Mouse (Mus musculus) mature B cell (primary cell): ENCODE measurements around the gene Sobp.

Source experiments
- in situ Hi-C: fragments of 300-500 bp; cut with MboI; formaldehyde crosslinking; loops from 2 replicates; pipeline ENCODE4 v1.14.3; 2019

Gene Sobp

GRCm38 (mm10) chr10:42994331-42994782 lies 180.0 kb downstream of the Sobp start:
- in situ Hi-C loops, result loop anchor here (10.0 kb wide), 1 partner anchor 300 kb away; no protein-coding TSS in a partner anchor

- in situ Hi-C loops, result loop anchor here (10.0 kb wide), 1 partner anchor 296 kb away; no protein-coding TSS in a partner anchor
Observed at GRCm38 (mm10) chr10:42991018-42991417, 183.3 kb downstream of the Sobp start.

DNA sequence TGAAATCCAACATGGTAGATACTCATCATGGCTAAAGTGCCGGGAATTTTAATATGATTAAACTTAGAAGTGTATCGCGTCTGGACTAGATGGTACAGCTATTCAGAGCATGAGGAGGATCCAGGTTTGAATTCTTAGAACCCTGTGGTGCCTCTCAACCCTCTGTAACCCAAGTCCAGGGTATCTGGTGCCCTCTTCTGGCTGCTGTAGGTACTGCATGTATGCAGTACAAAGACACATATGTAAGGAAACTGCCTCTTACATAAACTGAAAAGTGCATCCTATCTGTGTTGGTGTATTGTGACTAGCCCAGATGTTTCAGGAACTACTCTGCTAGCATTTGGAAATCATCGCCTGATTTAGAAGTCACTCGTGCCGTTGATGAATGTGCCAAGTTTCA lies 184.4 kb downstream of the Sobp start:
- in situ Hi-C loops, result loop anchor here (10.0 kb wide), 1 partner anchor 295 kb away; no protein-coding TSS in a partner anchor

GRCm38 (mm10) chr10:42988627-42989026 lies 185.7 kb downstream of the Sobp start:
- in situ Hi-C loops, result no loop called here

- in situ Hi-C loops, result no loop called here
Observed at GRCm38 (mm10) chr10:42987594-42988052, 186.7 kb downstream of the Sobp start.

DNA sequence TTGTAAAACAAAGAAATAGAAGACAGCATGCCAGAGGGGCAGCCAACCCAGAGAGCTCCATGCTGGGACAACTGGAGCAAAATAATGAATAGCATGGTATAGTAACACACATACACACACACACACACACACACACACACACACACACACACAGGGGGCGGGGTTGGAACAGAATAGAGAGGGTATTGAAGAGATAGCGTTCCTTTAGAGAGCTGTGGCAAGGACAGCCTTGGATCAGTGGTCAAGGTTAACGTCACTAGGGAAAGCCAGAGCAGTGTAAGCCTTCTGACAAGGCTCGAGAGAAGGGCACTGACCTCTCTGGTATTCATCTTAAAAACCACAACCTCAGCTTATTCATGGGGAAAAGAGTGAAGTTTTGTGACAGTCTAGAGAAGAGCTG lies 189.4 kb downstream of the Sobp start:
- in situ Hi-C loops, result no loop called here

- in situ Hi-C loops, result no loop called here
Observed at GRCm38 (mm10) chr10:42980999-42981757, 193.2 kb downstream of the Sobp start.

DNA sequence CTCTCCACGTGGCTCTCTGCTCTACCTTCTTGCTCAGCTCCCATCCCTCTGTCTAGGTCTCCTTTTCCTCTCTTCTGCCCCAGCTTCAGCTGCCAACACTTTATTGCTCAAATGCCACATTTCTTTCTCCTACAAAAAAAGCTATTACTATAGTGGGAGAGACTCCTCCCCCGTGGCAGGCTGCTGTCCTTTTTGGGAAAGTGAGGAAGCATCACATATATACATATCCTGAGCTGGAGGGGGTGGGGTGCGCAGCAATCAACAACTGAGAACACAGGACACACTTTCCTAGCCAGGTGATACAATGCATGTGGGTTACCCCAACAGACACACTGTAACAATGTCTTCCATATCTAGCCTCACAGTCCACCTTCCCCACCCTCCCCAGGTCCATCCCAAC lies 196.0 kb downstream of the Sobp start:
- in situ Hi-C loops, result no loop called here

DNA sequence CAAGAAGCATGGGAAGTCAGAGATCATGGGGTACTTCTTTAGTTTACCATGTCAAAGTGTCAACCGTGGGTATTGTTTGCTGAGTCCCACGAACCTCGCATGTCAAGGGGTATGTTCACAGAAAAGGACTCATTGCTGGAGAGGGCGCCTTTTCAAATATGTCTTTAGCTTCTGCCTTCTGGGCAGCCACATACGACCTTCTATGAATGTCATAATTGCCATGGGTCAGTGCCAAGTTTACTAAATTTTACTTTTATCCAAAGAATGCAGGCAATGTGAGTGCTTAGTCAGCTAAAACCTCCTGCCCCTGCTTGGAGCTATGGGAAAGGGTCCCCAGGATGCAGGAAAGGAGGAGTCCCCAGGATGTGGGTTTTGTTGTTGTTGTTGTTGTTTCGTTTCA lies 197.8 kb downstream of the Sobp start:
- in situ Hi-C loops, result no loop called here

DNA sequence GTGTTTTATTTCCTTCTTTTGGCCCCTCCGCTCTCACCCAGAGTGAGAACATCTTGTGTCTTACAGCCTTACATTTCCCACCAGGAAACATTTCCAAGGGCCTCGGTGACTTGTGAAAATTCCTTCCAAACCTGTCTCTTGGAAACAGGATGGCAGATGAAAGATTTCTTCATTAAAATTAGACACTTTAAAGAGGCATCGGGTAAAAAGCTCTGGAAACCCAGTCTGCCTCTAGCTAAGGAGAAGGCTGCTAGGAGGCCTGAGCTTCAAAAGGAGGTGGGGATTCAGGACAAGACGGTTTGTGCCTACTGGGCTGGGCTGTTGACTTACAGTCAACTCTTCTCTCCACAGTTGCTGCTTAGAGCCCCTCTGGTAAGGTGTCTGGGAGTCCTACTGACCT lies 200.8 kb downstream of the Sobp start:
- in situ Hi-C loops, result no loop called here

DNA sequence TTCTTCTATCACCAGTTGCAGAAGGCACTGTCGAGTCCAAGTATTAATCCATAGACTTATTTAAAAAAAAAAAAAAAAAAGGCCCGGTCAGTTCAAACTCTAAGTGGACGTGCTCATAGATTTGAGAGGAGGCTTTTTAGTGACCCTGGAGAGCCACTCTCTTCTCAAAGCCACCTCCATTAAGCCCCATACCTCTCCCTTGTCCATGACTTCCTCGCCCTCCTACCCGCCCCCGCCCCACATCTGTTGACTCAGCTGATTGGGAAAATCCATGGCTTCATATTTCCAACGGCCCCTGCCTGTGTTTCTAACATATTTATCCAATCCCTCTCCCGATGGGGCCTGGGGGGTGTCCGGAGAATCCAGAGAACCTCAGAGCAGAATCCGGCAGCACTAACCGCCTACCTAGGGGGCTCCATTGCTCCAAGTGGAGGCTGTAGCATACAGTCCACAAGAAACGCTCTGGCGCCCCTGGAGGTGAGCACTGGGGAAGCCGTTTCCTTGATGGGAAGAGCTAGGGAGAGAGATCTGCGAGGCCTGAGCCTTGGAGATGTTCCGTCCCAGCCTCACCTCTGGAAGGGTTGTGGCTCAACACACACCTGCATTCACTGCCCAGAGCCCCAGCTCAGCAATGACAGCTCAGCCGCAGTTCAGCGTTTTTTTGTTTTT lies 201.7 kb downstream of the Sobp start:
- in situ Hi-C loops, result no loop called here

DNA sequence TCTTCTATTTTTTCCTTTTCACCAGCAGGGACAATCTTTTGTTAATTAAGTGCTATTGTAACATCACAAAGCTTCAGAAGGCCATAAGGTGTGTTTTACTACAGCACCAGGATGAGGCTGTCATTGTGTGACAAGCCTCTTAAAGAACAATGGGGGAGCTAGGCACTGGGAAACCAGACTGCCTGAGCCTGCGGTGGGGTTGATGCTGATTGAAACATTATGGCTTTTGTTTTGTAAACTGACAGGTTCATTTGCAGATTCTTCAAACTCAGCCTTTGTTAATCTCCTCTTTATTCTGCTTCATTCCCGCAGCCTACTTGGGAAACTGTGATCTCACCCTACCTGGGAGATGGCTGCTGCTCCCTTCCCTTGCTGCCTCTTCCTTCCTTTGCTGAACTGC lies 206.0 kb downstream of the Sobp start:
- in situ Hi-C loops, result no loop called here

DNA sequence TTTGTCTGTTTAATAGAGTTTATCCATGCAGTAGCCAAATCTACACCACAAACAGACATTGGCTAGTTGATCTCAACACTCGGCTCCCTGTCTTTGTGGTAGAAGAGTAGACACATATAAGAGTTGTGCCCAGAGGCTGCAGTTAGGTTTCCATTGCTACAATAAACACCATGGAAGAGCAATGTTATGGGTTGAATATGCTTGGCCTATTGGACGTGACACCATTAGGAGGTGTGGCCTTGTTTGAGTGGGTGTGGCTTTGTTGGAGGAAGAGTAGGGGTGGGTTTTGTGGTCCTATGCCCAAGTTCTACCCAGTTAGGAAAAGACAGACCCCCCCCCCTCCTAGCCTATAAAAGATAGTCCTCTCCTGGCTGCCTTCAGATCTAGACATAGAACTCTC lies 211.3 kb downstream of the Sobp start:
- in situ Hi-C loops, result no loop called here

- in situ Hi-C loops, result no loop called here
Observed at GRCm38 (mm10) chr10:42962655-42963054, 211.7 kb downstream of the Sobp start.

DNA sequence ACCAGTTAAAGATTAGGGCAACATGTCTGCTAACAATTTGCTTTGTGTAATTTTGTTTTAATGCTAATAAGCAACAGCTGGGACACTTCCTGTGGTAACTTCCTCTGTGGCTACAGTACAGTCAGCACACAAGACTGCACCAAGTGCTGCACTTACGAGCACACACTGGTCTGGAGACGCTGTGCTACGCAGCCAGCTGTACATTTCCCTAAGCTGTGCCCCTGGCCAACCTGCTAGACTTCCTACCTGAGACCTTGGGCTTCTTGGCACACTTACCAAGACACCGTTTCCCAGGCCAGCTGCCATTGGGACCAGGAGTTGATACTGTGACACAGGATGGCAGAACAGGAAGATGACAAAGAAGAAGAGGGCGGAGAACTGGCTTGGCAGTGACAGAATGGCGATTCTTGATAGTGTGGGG lies 212.1 kb downstream of the Sobp start:
- in situ Hi-C loops, result no loop called here

GRCm38 (mm10) chr10:42961771-42962170 lies 212.6 kb downstream of the Sobp start:
- in situ Hi-C loops, result no loop called here

GRCm38 (mm10) chr10:42958686-42959085 lies 215.6 kb downstream of the Sobp start:
- in situ Hi-C loops, result no loop called here

GRCm38 (mm10) chr10:42957881-42958651 lies 216.3 kb downstream of the Sobp start:
- in situ Hi-C loops, result no loop called here

- in situ Hi-C loops, result no loop called here
Observed at GRCm38 (mm10) chr10:42955205-42955604, 219.1 kb downstream of the Sobp start.

DNA sequence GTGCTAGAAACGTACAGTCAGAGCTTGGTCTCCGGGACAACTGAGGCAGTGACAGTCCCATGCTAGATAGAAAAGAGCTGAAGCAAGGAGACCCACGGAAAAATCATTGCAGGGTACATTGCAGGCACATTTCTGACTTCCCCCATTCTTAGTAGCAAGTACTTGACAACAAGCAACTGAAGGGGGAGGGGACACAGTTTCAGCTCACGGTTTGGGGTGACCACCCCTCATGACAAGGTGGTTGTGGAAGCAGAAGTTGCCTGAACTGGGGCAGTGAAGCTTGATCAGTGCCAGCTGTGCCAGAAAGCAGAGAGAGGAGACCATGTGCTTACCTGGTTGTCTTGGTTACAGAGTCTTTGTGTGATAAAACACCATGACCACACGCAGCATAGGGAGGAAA lies 220.7 kb downstream of the Sobp start:
- in situ Hi-C loops, result no loop called here
